Mouse (Mus musculus) gastrocnemius, postnatal 4 days (tissue): ENCODE results near the gene Per3. TPM values are rescaled to one million over a fixed set of nuclear protein-coding genes. Genes with fewer than 3 reads are reported as not detected.

Experiments used
- DNase-seq, 2 experiments: peaks; one replicate each; pipeline ENCODE4 v3.0.0; 2021 to 2022; ENCODE audit warnings: low spot score in 2 of 2, mixed read lengths in 2 of 2
- long read RNA-seq, 2 experiments: library from polyadenylated mRNA; stranded (forward); transcript quantifications; one replicate each; pipeline ENCODE4 v2.0.0; 2021
- total RNA-seq, 2 experiments: library from RNA; stranded (reverse); gene quantifications; 2 replicates each; pipeline ENCODE4 v1.2.3; 2021

Gene Per3
- 10 to 100 TPM; 10.5 to 15.4 TPM for total RNA-seq
- long read RNA-seq, experiment 1, full-length matches to known transcripts: 1 of 4 reads
- long read RNA-seq, experiment 1, partial matches to known transcripts: 1 of 4 reads
- long read RNA-seq, experiment 1, other reads (novel, unspliced or antisense): 2 of 4 reads
- long read RNA-seq, experiment 2, partial matches to known transcripts: 6 of 11 reads
- long read RNA-seq, experiment 2, other reads (novel, unspliced or antisense): 5 of 11 reads

DNA sequence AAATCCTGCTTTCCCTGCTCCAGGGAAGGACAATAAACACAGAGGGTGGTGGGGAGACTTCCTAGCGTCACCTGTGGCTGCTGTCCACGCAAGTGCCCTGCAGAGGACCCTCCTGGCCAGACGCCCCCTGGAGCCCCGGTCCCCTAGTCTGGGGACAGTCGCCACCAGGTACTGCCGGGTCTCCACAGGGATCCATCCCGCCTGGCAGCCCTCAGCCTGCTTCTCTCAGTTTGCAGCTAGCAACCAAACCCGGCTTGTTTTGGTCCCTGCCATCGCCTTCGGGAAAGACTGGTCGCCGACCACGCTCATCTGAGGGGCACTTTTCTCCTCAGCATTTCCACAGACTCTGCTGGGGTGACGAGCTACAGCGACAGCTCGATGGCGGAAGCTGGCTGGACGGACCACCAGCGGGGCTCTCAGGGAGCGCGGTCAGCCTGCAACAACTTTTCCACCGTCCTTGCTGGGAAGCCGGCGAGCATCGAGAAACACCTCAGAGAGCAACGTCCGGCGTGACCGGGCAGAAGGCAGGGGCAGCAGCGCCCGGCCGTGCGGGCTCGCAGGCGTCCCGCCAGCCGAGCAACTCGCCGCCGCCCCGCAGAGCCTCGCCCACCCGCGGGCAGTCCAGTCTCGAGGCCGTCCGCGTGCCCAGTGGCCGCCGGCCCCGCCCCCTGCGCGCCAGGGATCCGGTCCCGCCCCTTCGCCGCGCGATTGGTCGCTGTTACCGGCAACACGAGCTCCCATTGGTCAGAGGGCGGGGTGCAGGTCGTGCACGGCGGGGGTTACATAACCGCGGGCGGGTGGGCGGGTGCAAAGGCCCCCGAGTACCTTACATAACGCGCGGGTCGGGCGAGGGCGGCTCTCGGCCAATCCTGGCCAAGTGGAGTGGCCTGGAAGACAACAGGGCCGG is at the start of gene Per3:
Per3 (minus strand) TSS at position 629 of the 907 bp plus-strand sequence.
- DNase-seq: peak; percentile 98

DNA sequence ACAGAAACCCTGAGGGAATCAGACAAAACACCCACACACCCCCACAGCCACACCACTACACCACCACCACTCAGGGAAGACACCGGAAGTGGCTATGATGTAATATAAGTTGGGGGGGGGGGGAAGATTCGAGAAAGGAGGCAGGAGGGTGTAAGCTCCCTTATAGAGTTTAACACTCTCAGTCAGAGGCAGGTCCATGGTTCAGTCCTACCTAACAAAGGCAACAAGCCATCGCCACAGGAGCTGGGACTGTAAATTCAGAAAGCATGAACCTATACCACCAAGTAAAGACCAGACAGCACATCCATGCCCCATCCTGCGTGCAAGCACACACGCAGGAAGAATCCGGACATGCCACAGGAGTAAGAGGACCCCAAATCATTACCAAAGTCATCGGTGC is 44.8 kb upstream of the Per3 start, which contains the start of gene Gm13090:
Gm13090 (plus strand) TSS at position 301 of the 400 bp plus-strand sequence.
- DNase-seq: no peak

DNA sequence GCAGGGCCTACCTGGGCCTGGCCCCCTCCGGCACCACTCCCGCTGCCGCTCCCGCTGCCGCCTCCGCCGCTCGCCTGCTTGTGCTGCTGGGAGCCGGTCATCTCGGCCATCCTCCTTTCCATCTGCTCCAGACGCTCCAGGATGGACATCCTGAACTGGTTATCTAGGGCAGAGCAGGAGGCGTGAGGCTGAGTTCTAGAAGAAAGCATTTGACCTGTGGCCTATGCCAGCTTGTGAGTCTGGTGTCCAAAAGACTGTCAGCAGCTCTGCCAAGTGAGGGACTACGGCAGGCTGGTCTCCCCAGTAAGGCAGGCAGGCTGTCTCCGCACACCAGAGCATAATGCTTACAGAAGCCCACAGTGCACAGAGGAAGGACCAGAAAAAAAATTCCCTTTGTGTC is 44.4 kb upstream of the Per3 start:
- no peak for DNase-seq

DNA sequence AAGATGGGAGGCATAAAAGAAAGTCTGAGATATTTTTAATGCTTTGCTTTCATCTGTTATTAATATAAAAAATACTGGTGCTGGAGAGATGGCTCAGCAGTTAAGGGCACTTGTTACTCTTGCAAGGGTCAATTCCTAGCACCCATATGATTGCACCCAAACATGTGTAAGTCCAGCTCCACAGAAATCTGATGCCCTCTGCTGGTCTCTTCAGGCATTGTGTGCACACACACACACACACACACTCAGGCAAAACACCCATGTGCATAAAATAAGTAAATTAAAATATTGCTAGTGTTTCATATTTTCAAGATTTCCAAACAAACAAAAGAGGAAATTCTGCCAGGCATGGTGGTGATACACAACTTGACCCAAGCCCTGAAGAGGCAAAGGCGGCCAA is 42.9 kb upstream of the Per3 start:
- DNase-seq: no peak

DNA sequence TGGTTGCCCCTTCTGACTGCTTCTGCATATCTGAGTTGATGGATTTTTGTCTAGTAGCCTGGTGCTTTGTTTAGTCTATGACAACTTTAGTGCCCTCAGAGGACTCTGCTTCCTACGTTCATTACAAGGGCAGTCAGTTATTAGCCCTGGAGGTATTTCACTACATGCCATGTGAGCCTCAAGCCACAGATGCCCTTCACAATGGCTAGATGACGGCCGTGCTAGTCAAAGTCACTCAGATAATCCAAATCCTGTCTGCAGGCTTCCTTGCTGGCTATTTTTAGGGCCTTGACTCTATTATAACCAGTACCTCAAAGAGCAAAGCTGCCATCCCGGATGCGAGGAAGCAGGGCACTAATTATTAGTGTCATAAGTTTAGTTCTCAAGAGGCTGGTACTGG is 38.6 kb upstream of the Per3 start:
- DNase-seq: no peak

DNA sequence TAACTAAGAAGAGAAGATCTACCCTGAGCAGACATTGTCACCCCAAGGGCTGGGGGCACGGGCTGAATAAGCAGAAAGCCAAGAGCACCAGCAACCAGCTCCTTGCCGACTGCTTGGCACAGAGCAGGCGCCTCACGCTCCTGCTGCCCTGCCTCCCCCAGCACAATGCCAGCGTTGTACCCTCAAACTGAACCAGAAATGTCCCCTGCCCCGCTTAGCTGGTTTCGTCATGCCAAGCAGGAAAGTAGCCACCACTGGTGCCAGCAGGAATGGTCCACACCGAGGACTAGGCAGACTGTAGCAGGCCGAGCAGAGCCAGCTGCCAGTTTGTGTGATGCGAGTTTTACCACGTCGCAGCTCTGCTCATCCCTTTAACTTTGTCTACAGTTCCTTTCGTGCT is 37.5 kb upstream of the Per3 start:
- DNase-seq: no peak

DNA sequence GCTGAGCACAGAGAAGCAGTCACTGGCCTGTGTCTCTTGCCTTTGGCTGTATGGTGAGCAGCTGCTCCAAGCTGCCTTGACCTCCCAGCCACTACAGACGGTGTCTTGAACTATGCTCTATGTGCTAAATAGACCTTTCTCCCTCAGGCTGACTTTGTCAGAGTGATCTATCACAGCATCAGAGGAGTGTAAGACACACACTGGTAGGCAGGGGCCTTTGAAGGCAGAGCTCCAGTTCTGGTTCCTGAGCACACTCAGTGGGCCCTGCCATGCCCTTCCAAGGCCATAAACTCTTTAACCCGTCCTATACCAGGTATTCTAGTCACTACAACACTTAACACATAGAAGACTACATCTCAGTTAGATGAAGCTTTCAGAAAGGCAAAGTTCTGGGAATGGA is 36.9 kb upstream of the Per3 start:
- no peak for DNase-seq

DNA sequence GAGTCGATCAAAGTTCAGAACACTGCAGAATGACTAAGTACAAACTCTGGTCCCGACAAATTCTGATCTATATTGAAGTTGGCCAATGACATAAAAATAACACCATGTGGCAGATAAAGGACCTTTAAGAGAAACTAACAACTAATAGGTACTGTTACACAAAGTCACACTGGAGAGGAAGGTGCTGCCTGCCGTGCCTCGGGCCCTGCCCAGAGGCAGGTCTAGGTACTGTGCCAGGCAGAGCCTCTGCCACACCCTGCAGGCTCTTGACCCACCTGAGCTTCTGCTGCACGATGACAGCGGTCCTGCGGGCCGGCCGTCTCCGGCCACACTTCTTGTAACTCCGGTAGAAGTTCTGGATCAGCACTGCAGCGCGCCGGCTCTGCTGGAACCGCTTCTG is 30.4 kb upstream of the Per3 start:
- no peak for DNase-seq

DNA sequence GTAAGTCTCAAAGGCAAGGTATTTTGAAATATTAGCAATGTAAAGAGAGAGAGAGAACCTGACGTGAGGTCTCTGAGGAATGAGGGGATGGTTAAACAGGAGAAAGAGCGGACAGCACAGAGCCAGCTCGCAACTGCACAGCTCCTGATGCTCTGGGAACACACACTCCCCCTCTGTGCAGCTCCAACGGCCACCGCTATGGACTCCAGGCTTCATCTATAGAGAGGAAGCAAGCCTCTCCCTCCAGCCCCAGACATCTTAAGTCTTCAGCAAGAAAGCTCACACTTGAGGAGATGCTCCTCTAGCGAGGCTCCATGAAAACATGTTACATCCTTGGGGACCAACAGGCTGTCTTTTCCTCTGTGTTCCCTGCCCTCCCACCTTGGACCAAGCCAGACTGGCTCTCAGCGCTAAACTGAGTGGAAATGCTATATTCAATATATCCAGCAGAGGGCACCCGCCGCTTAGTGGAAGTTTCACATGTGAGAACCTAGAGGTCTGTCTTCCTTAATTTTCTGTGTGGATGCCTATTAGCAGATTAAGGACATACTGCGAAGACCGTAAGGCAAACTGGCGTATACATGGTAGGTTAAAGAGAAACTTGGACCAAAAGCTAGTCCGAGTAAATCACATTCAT is 28.8 kb upstream of the Per3 start:
- peak; percentile 70 to 77 for DNase-seq

DNA sequence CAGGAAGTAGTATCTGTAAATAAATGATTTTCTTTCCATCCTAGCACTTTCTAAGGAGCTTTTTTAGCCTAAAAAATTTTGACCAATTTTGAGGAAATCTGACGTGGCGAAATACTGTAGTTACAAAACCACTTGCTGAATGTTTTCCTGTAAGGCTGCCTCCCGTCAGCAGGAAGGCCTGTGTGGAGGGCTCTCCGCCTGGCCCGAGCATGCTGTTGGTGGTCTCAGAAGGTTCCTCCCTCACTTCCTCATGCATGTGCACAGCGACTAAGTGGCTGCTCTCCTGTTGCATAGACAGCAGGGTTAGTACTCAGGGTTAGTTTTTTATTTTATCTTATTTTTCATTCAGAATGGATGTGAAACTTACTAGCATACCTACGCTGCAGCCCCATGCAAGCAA is 26.5 kb upstream of the Per3 start:
- no peak for DNase-seq

DNA sequence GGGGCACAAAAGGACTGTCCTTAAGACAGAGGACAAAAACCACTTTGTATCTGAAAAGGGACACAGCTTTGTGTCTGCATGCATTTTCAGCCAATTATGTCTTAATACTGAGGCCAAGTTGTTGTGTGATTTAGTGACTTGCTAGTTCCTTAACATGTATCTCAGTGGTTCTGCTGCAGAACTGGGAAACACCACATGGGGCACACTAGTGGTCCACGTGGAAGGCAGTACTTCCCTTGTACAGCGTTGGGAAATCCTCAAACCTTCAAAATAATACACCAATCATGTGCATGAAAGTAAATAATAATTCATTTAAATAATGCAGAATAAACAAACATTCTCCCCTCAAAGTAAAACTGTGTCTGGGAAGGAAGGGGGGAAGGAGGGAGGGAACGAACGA is 24.3 kb upstream of the Per3 start:
- DNase-seq: no peak

DNA sequence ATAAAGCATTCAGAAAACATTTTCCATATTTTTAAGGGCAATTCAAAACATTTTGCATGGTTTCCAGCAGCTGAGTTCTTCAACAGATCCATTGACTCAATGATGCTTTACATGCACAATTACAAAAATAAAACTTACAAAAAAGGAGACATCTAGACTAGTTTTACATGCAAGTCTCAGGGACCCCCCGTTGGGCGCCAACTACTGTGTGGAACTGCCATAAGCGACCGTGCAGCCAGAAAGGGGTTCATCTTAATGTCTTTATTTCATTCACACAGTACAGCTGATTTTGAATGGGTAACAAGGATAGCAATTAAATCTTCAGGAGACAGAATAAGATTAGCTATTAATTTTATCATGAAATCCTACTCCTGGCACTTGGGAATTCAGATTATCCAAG is 15.1 kb upstream of the Per3 start:
- DNase-seq: no peak

DNA sequence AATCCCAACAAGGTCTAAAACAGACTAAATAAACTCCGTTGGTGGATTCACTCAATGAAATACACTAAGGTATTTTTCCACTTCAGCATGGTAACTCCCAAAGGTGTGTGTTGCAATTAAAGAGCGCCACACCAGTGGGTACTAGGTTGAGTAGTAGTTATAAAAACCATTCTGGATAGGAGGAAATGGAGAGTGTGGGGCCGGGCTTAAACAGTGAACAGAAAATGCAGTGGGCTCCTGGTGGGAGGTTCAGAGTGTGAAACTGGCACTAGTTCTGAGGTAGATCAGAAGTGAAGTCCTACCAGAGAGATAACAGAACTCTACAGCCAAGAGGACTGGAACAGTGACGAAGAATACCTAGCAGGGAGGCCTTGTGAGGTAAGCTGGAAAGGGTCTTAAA is 14.2 kb upstream of the Per3 start:
- DNase-seq: no peak

DNA sequence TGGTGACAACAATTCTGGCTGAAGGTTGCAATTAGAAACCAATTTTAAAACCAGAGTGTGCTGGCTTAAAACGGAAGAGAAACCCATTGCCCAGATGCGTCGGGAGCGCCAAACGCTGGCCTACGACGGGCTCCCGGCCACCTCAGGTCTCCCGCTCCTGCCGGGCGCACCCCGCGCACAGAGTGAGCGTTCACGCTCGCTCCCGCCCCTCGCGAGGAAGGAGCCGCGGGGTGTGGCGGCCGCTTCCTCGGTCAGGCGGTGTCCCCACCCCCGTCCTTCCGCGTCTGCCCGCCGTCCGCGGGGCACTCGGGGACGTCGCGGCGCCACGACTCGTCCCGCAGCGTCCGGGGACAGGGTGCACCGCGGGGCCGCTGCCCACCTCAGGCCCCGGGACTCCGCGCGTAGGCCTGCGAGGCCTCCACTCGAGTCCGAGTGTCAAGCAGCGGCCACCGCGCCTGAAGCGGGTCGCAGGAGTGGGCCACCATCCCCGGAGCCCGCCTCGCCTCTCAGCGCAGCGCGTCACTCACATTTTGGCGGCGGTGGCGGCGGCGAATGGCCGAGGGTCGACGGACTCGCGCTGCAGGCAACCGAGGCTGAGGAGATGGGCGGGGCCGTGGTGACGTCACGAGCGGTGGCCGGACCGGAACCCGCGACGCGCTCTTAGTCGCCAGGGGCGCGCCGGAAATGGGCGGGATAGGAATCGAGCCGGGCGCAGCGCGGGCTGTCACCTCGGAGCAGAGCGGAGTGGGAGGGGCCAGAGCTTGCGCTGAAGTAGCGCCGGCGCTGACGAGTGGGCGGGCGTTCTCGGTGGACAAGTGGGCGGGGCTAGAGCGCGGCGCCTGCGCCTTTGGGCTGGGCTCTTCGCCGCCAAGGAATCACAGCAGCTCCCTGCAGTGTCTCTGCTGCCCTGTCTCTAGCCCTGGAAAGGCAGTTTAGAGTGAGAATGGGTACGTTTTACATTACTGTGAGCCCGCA is 13.2 kb upstream of the Per3 start, which contains the start of gene Vamp3:
Vamp3 (minus strand) TSS at position 617 of the 975 bp plus-strand sequence.
- peak; percentile 98 to 100 for DNase-seq

DNA sequence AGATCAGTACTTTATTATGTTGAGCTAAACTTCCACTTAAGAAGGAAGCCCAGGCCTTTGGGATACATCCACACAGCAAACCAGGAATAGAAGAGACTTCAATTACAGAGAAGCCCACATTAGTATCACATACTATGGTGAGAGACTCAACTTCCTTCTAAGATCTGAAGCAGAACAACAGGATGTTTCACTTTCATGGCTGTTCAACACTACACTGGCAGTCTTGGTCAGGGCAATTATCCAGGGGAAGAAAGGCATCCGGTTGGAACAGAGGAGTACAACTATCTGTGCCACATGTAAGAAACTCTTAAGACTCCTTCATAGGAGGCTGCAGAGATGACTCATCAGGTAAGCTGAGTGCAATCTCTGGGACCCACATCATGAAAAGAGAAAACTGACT is 6.7 kb upstream of the Per3 start:
- DNase-seq: no peak

DNA sequence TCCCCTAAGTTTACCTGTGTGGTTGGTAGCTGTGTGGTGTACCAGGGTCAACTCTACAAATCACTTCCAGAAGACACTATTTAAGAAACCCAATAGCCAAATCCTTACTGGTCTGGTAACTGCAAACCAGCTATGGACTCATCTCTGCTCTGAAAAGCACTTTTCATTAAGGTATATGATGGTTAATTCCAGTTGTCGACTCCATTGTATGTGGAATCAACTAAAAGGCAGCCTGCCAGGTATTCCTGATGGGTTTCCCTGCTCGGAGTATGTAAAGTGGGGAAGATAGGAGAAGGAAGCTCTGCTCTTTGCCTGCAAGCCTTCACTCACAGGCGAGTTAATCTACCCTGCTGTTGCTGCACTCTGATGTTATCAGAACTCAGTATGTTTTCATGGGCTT is 2.1 kb upstream of the Per3 start:
- DNase-seq: no peak

DNA sequence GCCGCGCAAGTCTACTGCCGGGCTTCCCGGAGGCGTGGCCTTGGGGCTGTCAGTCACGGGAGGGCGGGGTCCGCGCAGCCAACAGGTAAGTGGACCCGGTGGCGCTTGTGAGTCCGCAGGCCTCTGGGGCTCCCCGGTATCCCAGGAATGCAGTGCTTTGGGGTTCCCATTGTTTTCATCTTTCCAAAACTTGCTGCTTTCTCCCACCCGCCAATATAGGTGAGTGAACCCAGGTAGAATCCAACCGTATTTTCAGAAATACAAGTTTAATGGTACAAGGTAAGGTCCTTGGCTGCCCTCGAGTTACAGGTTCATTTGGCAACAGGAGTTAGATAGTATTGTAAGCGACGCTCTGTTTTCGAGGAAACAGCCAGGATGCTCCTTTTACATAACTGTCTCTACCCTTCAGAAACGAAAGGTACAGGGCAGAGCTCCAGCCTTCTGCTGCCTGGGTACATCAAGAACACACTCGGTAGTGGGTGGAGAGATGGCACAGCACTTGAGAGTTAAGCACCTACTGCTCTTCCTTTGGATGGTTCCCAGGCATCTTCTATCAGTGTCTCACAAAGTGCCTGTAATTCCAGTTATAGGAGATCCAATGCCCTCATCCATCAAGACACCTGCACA is 592 bp upstream of the Per3 start:
- no peak for DNase-seq

DNA sequence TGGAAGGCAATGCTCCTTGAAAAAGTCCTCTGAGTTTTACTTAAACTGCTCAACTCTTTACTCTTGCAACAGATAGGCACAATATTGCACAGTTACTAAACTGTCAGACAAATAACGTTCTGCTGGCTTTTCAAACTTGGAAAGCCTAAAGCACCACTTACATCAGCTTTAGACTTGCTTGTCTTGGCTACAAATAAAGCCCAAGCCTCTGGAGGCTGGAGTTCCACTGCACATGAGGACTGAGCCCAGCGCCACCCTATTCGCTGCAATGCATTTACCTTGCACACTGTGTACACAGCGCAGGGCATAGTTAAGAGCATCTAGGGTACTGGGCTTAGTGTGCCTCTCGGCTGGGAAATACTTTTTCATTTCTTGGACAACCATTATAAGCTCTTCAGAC is 1.2 kb downstream of the Per3 start:
- DNase-seq: no peak

DNA sequence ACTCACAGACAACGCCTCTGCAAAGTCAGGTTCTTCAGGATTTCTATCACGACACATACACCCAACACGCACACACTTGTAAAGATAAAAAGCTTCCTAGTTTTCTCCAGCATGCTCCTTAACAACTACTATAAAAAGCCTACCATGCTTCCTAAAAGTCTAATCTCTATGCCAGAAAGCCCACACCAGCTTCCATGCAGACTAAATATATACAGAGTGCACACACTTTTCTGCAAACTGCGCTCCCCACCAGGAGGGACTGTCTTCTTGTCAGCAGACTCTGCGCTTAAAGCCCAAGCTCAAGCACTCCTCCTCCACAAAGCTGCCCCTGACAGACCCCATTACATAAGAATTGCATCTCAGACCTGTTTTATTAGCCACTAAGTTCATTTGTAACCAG is 3.0 kb downstream of the Per3 start:
- no peak for DNase-seq

DNA sequence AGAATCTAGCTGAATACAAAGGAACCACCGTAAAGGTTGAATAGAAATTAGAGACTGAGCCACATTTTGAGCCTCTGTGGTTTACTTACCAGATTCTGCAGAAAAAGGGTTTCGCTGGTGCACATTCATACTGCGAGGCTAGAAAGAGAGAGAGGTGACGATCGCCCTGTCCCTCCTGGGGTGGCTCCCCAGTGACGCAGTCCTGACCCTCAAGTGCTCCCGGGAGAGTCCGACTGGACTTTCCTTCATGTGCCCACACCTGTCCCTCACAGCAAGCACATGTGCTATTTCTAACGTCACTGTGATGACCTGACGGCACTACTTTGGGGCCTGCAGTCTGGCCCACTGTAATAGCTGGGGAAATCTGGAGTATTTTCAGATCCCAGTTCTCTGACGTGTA is 6.7 kb downstream of the Per3 start:
- no peak for DNase-seq
